Mouse (Mus musculus): ENCODE data around the gene Hyal1.

DNA sequence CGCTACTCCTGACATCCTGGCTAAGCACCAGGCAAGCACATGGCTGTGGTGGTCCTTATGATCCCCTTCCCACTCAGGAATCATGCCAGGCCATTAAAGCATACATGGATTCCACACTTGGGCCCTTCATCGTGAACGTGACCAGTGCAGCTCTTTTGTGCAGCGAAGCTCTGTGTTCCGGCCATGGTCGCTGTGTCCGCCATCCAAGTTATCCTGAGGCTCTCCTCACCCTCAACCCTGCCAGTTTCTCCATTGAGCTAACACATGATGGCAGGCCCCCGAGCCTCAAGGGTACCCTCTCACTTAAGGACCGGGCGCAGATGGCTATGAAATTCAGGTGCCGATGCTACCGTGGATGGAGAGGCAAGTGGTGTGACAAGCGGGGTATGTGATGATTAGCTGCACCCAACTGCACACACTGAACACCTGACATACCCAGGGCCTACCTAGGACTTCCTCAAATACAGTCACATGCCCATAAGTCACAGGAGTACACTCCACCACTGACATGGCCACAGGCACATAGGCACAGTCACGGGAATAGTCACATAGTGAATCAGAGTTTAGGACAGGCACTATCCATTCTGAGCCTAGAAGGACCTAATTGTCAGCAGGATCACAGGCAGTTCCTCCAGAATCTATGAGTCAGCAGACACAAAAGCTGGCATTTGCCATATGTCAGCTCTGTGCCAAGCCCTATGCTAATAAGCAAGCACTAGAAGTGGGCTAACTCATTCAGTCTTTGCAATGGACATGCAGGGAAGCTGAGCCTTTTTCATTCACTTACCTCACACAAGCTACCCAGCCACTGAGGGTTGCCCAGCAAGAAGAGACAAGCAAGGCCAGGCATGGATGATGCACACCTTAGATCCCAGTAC lies 2.5 kb downstream of the Hyal1 start:
- no peak for TF ChIP-seq POLR2A (IDR thresholded peaks at IDR 0.05; ENCODE audit: low read depth, low read length)
- TF ChIP-seq CHD2 (IDR thresholded peaks at IDR 0.05; ENCODE audit: low read length), result no peak
- TF ChIP-seq HCFC1 (IDR thresholded peaks at IDR 0.05; ENCODE audit: low read depth, low read length), result no peak
- no peak for TF ChIP-seq MAX (IDR thresholded peaks at IDR 0.05; ENCODE audit: low read length)
